Mouse (Mus musculus): ENCODE measurements at regions not wholly inside any gene's neighbourhood (a gene's known extent, or its start where the extent isn't known, plus 50 kb on each side); places are given as distances from the start of the nearest gene placed in this dataset.
"Not testable (repeated sequence)": the region's sequence is repeated elsewhere in the genome, so short reads cannot be mapped to it uniquely, and the experiment has no call there.

- H3K9ac ChIP-seq (replicated peaks; ENCODE audit: low read length): no peak overlapping the region
- 46% methylated on average over 3 of the region's 3 CpGs for WGBS
- no peaks in the 10 kb centered on the region for H3K4me1 ChIP-seq (ENCODE audit: control insufficient read depth, insufficient read depth, low read length)
- no peaks in the 10 kb centered on the region for H3K36me3 ChIP-seq (ENCODE audit: control insufficient read depth, insufficient read depth, low read length)
- DNase-seq: no peak
- H3K9me3 ChIP-seq (ENCODE audit: control insufficient read depth, low read length): no peaks in the 10 kb centered on the region
- H3K27me3 ChIP-seq (ENCODE audit: control insufficient read depth, insufficient read depth, low read length): no peaks in the 10 kb centered on the region
- ATAC-seq (ENCODE audit: low FRiP score, low TSS enrichment): no peak
- no peak overlapping the region for H3K4me3 ChIP-seq (replicated peaks; ENCODE audit: low read depth, low read length)
- no peak overlapping the region for H3K27ac ChIP-seq (replicated peaks; ENCODE audit: low read depth, low read length)
- no peak overlapping the region for H3K4me2 ChIP-seq (ENCODE audit: low read length)
Measured at GRCm38 (mm10) chr13:4712698-4713097, 103.7 kb upstream of the Akr1e1 start.

GRCm38 (mm10) chr13:4699591-4699990 is 90.6 kb upstream of the Akr1e1 start:
- WGBS: 40% methylated on average over 2 of the region's 2 CpGs
- DNase-seq; H3K4me2 ChIP-seq (ENCODE audit: low read length); H3K27me3 ChIP-seq (ENCODE audit: control insufficient read depth, insufficient read depth, low read length); H3K4me1 ChIP-seq (ENCODE audit: control insufficient read depth, insufficient read depth, low read length); H3K36me3 ChIP-seq (ENCODE audit: control insufficient read depth, insufficient read depth, low read length); H3K9ac ChIP-seq (replicated peaks; ENCODE audit: low read length); H3K4me3 ChIP-seq (replicated peaks; ENCODE audit: low read depth, low read length); ATAC-seq (ENCODE audit: low FRiP score, low TSS enrichment); H3K9me3 ChIP-seq (ENCODE audit: control insufficient read depth, low read length); H3K27ac ChIP-seq (replicated peaks; ENCODE audit: low read depth, low read length): not testable (repeated sequence)

GRCm38 (mm10) chr13:4666375-4667140 is 57.6 kb upstream of the Akr1e1 start:
- no peaks in the 10 kb centered on the region for H3K27me3 ChIP-seq (ENCODE audit: control insufficient read depth, insufficient read depth, low read length)
- WGBS: 26% methylated on average over 11 of the region's 11 CpGs
- DNase-seq: peak; percentile 85
- H3K36me3 ChIP-seq (ENCODE audit: control insufficient read depth, insufficient read depth, low read length): no peaks in the 10 kb centered on the region
- no peak overlapping the region for H3K4me3 ChIP-seq (replicated peaks; ENCODE audit: low read depth, low read length)
- no peaks in the 10 kb centered on the region for H3K9me3 ChIP-seq (ENCODE audit: control insufficient read depth, low read length)
- H3K4me2 ChIP-seq (ENCODE audit: low read length): peak overlapping the region; percentile 28
- no peaks in the 10 kb centered on the region for H3K4me1 ChIP-seq (ENCODE audit: control insufficient read depth, insufficient read depth, low read length)
- 0 out of 2 replicates have a peak, but pooled peaks have one; percentile 63 for ATAC-seq (ENCODE audit: low FRiP score, low TSS enrichment)
- no peak overlapping the region for H3K9ac ChIP-seq (replicated peaks; ENCODE audit: low read length)
- H3K27ac ChIP-seq (replicated peaks; ENCODE audit: low read depth, low read length): no peak overlapping the region

GRCm38 (mm10) chr13:4663390-4663789 is 54.4 kb upstream of the Akr1e1 start:
- H3K4me3 ChIP-seq (replicated peaks; ENCODE audit: low read depth, low read length): no peak overlapping the region
- H3K27me3 ChIP-seq (ENCODE audit: control insufficient read depth, insufficient read depth, low read length): no peaks in the 10 kb centered on the region
- ATAC-seq (ENCODE audit: low FRiP score, low TSS enrichment): no peak
- H3K27ac ChIP-seq (replicated peaks; ENCODE audit: low read depth, low read length): no peak overlapping the region
- no peaks in the 10 kb centered on the region for H3K36me3 ChIP-seq (ENCODE audit: control insufficient read depth, insufficient read depth, low read length)
- H3K9ac ChIP-seq (replicated peaks; ENCODE audit: low read length): no peak overlapping the region
- H3K4me1 ChIP-seq (ENCODE audit: control insufficient read depth, insufficient read depth, low read length): no peaks in the 10 kb centered on the region
- WGBS: 66% methylated on average over 3 of the region's 3 CpGs
- no peaks in the 10 kb centered on the region for H3K9me3 ChIP-seq (ENCODE audit: control insufficient read depth, low read length)
- DNase-seq: no peak
- no peak overlapping the region for H3K4me2 ChIP-seq (ENCODE audit: low read length)

- Histone ChIP-seq H3K36me3 (ENCODE audit: control insufficient read depth, insufficient read depth, low read length) (no peaks in the 10 kb centered on the region), H3K9ac (replicated peaks; ENCODE audit: low read length) (no peak overlapping the region), H3K4me3 (replicated peaks; ENCODE audit: low read depth, low read length) (no peak overlapping the region), H3K4me1 (ENCODE audit: control insufficient read depth, insufficient read depth, low read length) (no peaks in the 10 kb centered on the region), H3K9me3 (ENCODE audit: control insufficient read depth, low read length) (no peaks in the 10 kb centered on the region), H3K27ac (replicated peaks; ENCODE audit: low read depth, low read length) (no peak overlapping the region), H3K27me3 (ENCODE audit: control insufficient read depth, insufficient read depth, low read length) (no peaks in the 10 kb centered on the region), H3K4me2 (ENCODE audit: low read length) (no peak overlapping the region)
- DNase-seq: peak; percentile 87
- 59% methylated on average over 13 of the region's 13 CpGs for WGBS
- peak; percentile 73; the same call in 1 of the 2 replicates for ATAC-seq (ENCODE audit: low FRiP score, low TSS enrichment)
Measured at GRCm38 (mm10) chr13:4662336-4663101, 53.5 kb upstream of the Akr1e1 start.
